Mouse (Mus musculus) E14TG2a.4 (cell line): ENCODE data around the gene Celsr2.

Experiments used
- CTCF ChIP-seq: conservative IDR thresholded peaks from 2 replicates; pipeline ENCODE4 v1.5.1; 2014; ENCODE audit warnings: low read length
- NANOG ChIP-seq: IDR thresholded peaks from 2 replicates; pipeline ENCODE4 v1.6.1; 2014; ENCODE audit warnings: borderline replicate concordance, low read length, mixed read lengths

DNA sequence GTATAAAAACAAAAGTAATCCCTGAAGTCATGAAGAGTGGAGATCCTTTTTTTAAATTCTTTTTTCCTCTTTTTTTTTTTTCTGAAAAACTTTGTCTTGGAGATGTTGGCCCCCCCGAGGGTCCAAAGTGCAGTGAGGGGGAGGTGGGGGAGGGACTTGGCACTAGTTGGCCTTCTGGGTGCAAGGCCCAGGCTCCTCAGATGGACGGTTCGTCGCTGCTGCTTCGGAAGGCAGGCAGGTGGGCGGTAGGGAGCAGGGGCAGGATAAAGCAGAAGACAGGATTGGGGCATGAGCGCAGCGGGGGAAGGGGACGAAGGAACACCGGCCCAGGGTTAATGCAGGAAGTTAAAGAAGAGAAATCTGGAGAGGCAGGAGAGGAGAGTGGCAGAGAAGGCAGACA, 23.1 kb downstream of the Celsr2 start:
- no peak for TF ChIP-seq CTCF
- TF ChIP-seq NANOG, result no peak
